Mouse (Mus musculus) bone marrow macrophage, adult 2 months (primary cell): ENCODE results near the gene Bola2. TPM values are rescaled to one million over a fixed set of nuclear protein-coding genes. Genes with fewer than 3 reads are reported as not detected.

Source experiments
- H3K27ac ChIP-seq: 2 replicates; pipeline ENCODE4 v1.5.1; 2012; ENCODE audit warnings: low read depth, low read length; ENCODE audit not compliant: insufficient read depth
- H3K4me1 ChIP-seq: 2 replicates; pipeline ENCODE4 v1.6.1; 2012; ENCODE audit warnings: low read length; ENCODE audit not compliant: control insufficient read depth, insufficient read depth
- H3K4me3 ChIP-seq: 2 replicates; pipeline ENCODE4 v1.5.1; 2012; ENCODE audit warnings: mild to moderate bottlenecking, low read length, moderate library complexity; ENCODE audit not compliant: insufficient read depth
- CTCF ChIP-seq: IDR thresholded peaks from 2 replicates; pipeline ENCODE4 v1.5.1; 2012; ENCODE audit warnings: low read depth, mild to moderate bottlenecking, low read length, moderate library complexity
- POLR2A ChIP-seq: IDR thresholded peaks from 2 replicates; pipeline ENCODE4 v1.6.1; 2012; ENCODE audit warnings: mild to moderate bottlenecking, low read depth, low read length, borderline replicate concordance
- polyA plus RNA-seq: library from polyadenylated mRNA; stranded (reverse); fragments of >200 nt; gene quantifications from 2 replicates; pipeline ENCODE4 v1.2.4, GENCODE M21; 2012; ENCODE audit not compliant: missing spikeins, insufficient read depth, insufficient read length

Gene Bola2
- polyA plus RNA-seq, result 62.1 and 63.7 TPM in 2 replicates

DNA sequence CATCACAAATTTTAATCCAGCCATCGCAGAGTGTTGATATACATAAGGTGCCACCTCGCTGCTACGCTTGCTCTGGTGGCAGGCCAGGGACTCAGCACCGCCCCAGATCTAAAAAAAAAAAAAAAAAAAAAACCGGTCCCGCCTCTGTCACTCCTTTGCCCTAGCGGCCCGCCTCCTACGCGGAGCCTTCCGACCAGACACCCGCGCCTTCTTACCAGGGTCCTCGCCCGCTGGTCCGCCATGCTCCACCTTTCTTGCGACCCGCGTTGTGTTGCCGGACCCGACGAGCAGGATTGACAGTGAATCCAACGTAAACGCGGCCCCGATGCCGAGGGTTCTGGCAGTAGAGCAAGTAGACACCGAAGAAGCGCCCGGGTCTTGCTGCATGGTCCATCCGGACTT, at the start of gene Bola2:
Gene Bola2 (plus strand): TSS at position 192 of the 402 bp plus-strand sequence.
- Histone ChIP-seq H3K4me3 (peak within 1 kb of the TSS; percentile 96), H3K27ac (peak within 1 kb of the TSS; percentile 81), H3K4me1 (peaks cover 18% of the 10 kb centered on the region)
- no peak for TF ChIP-seq POLR2A
- TF ChIP-seq CTCF, result no peak

DNA sequence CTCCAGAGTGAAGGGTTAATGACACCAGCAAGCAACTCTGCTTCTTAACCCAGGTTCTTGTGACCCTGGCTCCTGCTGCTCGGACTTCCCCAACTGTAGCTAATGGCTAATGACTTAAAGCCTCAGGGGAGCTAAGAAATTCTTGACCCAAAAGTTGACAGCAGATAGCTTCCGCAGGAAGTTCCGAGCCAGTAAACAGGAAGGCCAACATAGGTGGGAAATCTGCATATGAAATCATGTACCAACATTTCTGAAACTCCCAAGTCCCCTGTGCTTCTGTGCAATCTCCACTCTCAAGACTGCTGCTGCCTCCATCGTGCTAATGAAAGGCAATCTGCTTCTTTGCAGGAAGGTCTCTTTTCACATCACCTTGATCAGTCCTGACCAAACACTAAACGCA, 49.5 kb upstream of the Bola2 start:
- H3K4me3 ChIP-seq, result no peak overlapping the region
- H3K4me1 ChIP-seq, result peaks cover 2% of the 10 kb centered on the region
- no peak overlapping the region for H3K27ac ChIP-seq
- TF ChIP-seq POLR2A (no peak), CTCF (no peak)

DNA sequence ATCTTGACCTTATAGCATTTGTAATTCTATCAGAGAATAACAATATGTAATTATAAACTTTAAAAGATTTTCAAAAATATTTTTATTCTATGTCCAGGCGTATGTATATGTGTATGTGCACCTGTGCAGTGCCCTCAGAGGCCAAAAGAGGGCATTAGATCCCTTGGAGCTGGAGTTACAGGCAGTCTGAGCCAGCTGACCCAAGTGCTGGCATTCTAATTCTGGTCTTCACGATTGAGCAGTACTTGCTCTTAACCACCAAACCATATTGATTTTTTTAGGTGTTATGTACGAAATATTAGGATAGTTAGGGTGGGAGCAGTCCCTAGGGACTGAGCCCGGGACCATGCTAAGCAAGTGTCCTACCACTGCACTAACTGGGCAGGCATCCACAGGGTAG, 46.7 kb upstream of the Bola2 start:
- no peak for TF ChIP-seq CTCF
- no peak for TF ChIP-seq POLR2A
- H3K4me1 ChIP-seq, result peaks cover 14% of the 10 kb centered on the region
- no peak overlapping the region for H3K27ac ChIP-seq
- no peak overlapping the region for H3K4me3 ChIP-seq

DNA sequence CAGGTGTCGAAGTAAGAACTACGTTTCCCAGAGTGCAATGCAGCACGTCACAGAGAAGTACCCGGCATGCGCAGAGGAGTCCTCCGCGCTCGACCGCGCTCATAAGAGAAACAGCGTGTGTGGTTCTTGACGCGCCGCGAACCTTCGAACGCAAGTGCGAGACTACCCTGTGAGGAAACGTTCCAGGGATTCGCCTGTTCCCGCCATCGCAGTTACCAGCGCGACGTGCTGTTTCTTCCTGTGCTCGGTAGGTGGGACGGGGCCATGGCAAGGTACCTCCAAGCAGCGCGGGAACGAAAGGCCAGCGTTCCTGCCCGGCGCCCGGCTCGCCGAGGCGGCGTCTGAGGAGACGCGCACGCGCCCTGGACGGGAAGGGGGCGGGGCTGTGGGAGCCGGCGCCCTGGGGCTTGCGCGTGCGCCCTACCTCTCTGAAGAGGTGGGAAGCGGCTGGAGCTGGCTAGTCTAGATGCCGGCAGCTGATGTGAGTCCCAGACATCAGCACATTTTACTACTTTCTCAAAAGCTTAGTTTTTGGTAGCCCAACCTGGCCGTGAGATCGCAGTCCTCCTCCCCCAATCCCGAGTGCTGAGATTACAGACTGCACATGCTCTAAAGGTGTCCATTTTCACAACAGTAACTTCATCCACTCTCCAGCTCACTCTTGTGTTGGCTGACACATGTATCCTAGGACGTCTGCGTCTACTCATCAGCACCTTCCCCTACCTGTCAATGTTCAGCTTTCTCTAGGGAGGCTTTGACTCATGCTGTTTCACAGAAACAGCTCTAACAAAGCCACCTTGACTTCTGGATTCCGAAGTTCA, 45.8 kb upstream of the Bola2 start, which contains the start of gene Sgf29:
Gene Sgf29 (plus strand): TSS at position 79 of the 821 bp plus-strand sequence.
- Histone ChIP-seq H3K27ac (peak within 1 kb of the TSS; percentile 67), H3K4me3 (peak within 1 kb of the TSS; percentile 69), H3K4me1 (peaks cover 16% of the 10 kb centered on the region)
- TF ChIP-seq POLR2A (no peak), CTCF (no peak)

DNA sequence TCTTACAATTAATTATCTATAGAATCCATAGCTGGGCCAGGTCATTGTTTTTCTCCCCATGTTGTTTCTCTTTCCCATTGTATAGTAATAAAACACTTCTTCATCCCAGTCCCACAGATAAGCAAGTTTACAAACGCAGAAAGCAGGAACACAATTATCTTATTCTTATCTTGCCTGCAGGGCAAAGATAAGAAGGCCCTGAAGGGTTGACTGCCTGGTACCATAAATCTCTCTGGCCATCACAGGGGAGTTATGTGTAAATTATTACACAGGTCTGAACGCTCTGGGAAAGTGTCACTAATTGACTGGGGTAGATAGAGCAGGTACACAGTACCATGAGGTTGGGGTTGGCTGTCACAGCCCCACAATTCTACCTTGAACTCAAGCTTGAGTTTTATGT, 44.3 kb upstream of the Bola2 start:
- H3K4me1 ChIP-seq, result peaks cover 26% of the 10 kb centered on the region
- no peak for TF ChIP-seq CTCF
- no peak for TF ChIP-seq POLR2A
- no peak overlapping the region for H3K4me3 ChIP-seq
- H3K27ac ChIP-seq, result no peak overlapping the region

DNA sequence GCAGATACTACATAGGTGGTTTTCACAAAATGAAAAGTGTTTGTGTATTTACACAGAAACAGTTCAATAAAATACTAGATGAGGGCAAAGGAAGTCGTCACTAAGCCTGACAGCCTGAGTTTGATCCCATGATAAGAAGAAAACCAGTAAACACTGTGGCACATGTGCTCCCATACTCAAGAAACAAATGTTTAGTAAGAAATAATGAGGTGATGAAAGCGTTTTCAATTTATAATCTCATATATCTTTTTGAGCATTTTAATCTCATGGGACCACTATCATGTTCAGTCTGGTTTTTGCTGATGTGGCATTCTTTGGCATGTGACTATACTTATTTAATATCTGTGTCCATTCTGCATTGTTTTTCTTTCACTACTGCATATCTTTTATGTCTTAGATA, 41.2 kb upstream of the Bola2 start:
- no peak overlapping the region for H3K27ac ChIP-seq
- no peak for TF ChIP-seq CTCF
- TF ChIP-seq POLR2A, result no peak
- peaks cover 41% of the 10 kb centered on the region for H3K4me1 ChIP-seq

DNA sequence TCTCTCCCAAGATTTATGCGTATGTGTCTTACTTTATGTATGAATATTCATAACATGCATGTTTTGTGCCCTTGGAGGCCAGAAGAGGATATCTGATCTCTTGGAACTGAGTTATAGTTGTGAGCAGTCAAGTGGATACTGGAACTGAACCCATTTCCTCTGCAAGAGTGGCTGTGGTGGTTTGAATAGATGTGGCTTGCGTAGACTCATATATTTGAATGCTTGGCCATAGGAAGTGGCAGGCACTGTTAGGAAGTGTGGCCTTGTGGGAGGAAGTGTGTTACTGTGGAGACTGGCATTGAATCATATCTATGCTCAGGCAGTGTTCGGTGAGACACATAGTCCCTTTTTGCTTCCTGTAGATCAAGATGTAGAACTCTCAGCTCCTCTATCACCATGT, 39.5 kb upstream of the Bola2 start:
- H3K4me1 ChIP-seq, result peaks cover 39% of the 10 kb centered on the region
- peak overlapping the region; percentile 75 for H3K27ac ChIP-seq
- TF ChIP-seq POLR2A (no peak), CTCF (no peak)
- H3K4me3 ChIP-seq, result peak overlapping the region; percentile 7; the same call in 1 of the 2 replicates

More for the DNA sequence above, 41.2 kb upstream of the Bola2 start:
- no peak overlapping the region for H3K4me3 ChIP-seq

DNA sequence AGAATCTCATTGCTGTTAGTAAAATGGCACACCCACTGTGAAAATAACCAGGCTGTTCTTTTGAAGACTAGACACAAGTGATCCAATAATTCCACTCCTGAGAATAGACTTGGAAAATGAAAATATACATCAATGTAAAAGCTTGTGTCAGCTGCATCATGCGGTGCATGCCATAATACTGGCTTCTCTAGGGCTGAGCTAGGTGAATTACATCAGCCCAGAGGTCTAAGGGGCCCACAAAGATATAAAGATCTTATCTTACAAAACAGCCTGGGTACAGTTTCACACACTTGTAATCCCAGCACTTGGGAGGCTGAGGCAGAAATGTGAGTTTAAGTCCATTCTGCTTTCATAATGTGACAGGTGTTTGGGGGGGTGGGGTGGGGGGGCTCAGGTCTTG, 37.7 kb upstream of the Bola2 start:
- TF ChIP-seq CTCF (no peak), POLR2A (no peak)
- Histone ChIP-seq H3K27ac (peak overlapping the region; percentile 75; the same call in 1 of the 2 replicates), H3K4me1 (peaks cover 32% of the 10 kb centered on the region), H3K4me3 (no peak overlapping the region)

DNA sequence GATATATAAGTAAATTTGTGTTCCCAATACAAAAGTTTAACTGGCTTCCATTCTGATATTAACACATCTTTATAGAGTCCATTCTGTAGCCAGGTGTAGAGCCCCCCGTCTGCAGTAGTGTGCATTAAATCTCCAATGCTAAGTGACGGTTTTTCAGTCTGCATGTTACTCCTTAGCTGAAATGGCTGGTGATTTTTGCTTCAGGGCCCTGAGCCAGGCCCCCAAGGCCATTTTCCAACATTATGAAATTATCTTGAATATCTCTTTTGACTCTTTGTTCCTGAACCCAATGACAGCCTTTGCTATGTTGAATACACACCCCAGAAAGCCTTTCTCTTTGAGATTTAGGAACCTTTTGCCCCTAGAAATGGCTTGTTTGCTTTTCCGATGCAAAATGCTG, 35.4 kb upstream of the Bola2 start:
- no peak overlapping the region for H3K27ac ChIP-seq
- TF ChIP-seq CTCF (no peak), POLR2A (no peak)
- peaks cover 22% of the 10 kb centered on the region for H3K4me1 ChIP-seq
- H3K4me3 ChIP-seq, result no peak overlapping the region

DNA sequence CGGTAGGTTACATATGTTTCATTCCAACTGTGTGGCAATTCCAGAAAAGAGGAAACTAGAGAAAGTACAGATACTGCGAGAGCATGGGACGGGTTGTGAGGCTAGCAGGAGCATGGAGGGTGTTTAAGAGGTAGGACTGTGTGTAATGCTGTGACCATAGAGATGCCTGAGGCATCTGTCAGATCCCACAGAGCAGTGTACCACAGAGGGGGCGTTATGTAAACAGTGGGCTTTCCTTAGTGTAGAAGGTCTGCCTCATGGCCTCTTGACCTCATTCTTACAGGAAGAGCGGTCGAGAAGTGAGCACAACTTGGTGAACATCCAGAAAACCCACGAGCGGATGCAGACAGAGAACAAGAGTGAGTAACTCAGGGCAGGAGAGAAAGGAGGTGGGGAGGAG, 31.6 kb upstream of the Bola2 start:
- Histone ChIP-seq H3K27ac (no peak overlapping the region), H3K4me1 (peaks cover 15% of the 10 kb centered on the region), H3K4me3 (no peak overlapping the region)
- TF ChIP-seq CTCF (no peak), POLR2A (no peak)

DNA sequence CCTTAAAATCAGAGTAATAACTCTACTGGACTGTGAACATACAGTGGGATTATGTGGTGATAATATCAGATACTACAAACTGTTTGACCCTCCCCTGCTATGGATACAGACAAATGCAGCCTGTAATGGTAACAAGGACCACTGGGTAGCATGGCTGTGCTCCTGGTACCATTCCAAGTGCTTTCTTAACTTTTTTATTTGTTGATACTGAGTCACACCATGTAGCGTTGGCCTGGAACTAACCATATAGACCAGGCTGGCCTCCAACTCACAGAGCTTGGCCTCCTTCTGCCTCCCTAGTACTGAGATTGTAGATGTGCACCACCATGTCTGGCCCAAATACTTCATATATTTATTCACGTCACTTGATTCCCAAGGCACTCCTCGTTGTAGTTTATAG, 29.9 kb upstream of the Bola2 start:
- no peak overlapping the region for H3K4me3 ChIP-seq
- H3K27ac ChIP-seq, result no peak overlapping the region
- H3K4me1 ChIP-seq, result peaks cover 17% of the 10 kb centered on the region
- TF ChIP-seq CTCF, result no peak
